Mouse (Mus musculus) C2C12 (cell line): ENCODE results near the gene Fam173a. TPM values are rescaled to one million over a fixed set of nuclear protein-coding genes. Genes with fewer than 3 reads are reported as not detected.

Experiments
- H3K27me3 ChIP-seq: one replicate; pipeline ENCODE4 v1.6.1; 2011; ENCODE audit not compliant: control insufficient read depth, insufficient read depth, insufficient read length
- H3K36me3 ChIP-seq: one replicate; pipeline ENCODE4 v1.6.1; 2011; ENCODE audit not compliant: control insufficient read depth, insufficient read depth
- H3K4me3 ChIP-seq: one replicate; pipeline ENCODE4 v1.5.1; 2011; ENCODE audit warnings: mild to moderate bottlenecking, control low read depth; ENCODE audit not compliant: poor library complexity, insufficient read depth, severe bottlenecking
- H3K79me2 ChIP-seq: one replicate; pipeline ENCODE4 v1.6.1; 2011; ENCODE audit not compliant: control insufficient read depth, insufficient read depth
- H3K79me3 ChIP-seq: one replicate; pipeline ENCODE4 v1.6.1; 2011; ENCODE audit warnings: low read depth, control low read depth
- H3ac ChIP-seq: one replicate; pipeline ENCODE3; 2011; ENCODE audit warnings: low read depth; ENCODE audit not compliant: control insufficient read depth, insufficient read length
- CEBPB ChIP-seq: IDR thresholded peaks from one replicate; pipeline ENCODE4 v1.6.1; 2011; ENCODE audit warnings: low read depth, mild to moderate bottlenecking, control low read depth, moderate library complexity
- CTCF ChIP-seq: IDR thresholded peaks from one replicate; pipeline ENCODE4 v1.5.1; 2011; ENCODE audit not compliant: control insufficient read depth, insufficient read depth, insufficient read length
- FOSL1 ChIP-seq: IDR thresholded peaks from one replicate; pipeline ENCODE4 v1.8.0; 2011; ENCODE audit warnings: mild to moderate bottlenecking, low read length; ENCODE audit not compliant: poor library complexity, insufficient read depth, severe bottlenecking
- MAX ChIP-seq: IDR thresholded peaks from one replicate; pipeline ENCODE4 v1.6.1; 2011; ENCODE audit warnings: mild to moderate bottlenecking, control low read depth
- MYOD1 ChIP-seq: IDR thresholded peaks from one replicate; pipeline ENCODE4 v1.6.1; 2011; ENCODE audit warnings: low read depth; ENCODE audit not compliant: control insufficient read depth, insufficient read length
- MYOG ChIP-seq: IDR thresholded peaks from one replicate; pipeline ENCODE4 v1.6.1; 2011; ENCODE audit not compliant: control insufficient read depth, insufficient read length; ENCODE audit errors: extremely low read depth
- USF1 ChIP-seq: IDR thresholded peaks from one replicate; pipeline ENCODE4 v1.6.1; 2011; ENCODE audit warnings: low read depth, mild to moderate bottlenecking, control low read depth, moderate library complexity
- polyA plus RNA-seq: library from polyadenylated mRNA; unstranded; fragments of >200 nt; fragmentation: generic; extraction: Trizol; gene quantifications from one replicate; pipeline ENCODE4 v1.2.1, GENCODE M21; 2012; ENCODE audit warnings: missing spikeins

The Fam173a gene
- polyA plus RNA-seq, 1 experiment, result 46.0 TPM

- TF ChIP-seq MAX (no peak), CEBPB (no peak), FOSL1 (no peak), MYOD1 (no peak), USF1 (no peak), CTCF (no peak), MYOG (no peak)
These were observed 41.4 kb upstream of the Fam173a start for GRCm38 (mm10) chr17:25833961-25834594.

GRCm38 (mm10) chr17:25833291-25833663, 40.6 kb upstream of the Fam173a start, which contains the start of gene Stub1:
Gene Stub1, minus strand, starts transcription at chr17:25833404.
- peak within 1 kb of the TSS; percentile 79 for H3K4me3 ChIP-seq
- peaks cover 51% of the 10 kb centered on the region for H3K79me2 ChIP-seq
- H3ac ChIP-seq, result peak within 1 kb of the TSS; percentile 75
- H3K36me3 ChIP-seq, result peaks cover 33% of the 10 kb centered on the region
- H3K27me3 ChIP-seq, result no peaks in the 10 kb centered on the region
- peaks cover 27% of the 10 kb centered on the region for H3K79me3 ChIP-seq
- TF ChIP-seq USF1, result peak; percentile 88
- no peak for TF ChIP-seq MYOD1

More at GRCm38 (mm10) chr17:25833961-25834594, 41.4 kb upstream of the Fam173a start:
- H3ac ChIP-seq, result peak overlapping the region; percentile 55
- H3K4me3 ChIP-seq, result peak overlapping the region; percentile 79
- peaks cover 51% of the 10 kb centered on the region for H3K79me2 ChIP-seq
- H3K79me3 ChIP-seq, result peaks cover 27% of the 10 kb centered on the region
- peaks cover 38% of the 10 kb centered on the region for H3K36me3 ChIP-seq
- no peaks in the 10 kb centered on the region for H3K27me3 ChIP-seq

- H3K36me3 ChIP-seq, result peaks cover 27% of the 10 kb centered on the region
- H3ac ChIP-seq, result peak overlapping the region; percentile 75
- no peaks in the 10 kb centered on the region for H3K27me3 ChIP-seq
- H3K79me3 ChIP-seq, result peaks cover 27% of the 10 kb centered on the region
- peak overlapping the region; percentile 79 for H3K4me3 ChIP-seq
- peaks cover 51% of the 10 kb centered on the region for H3K79me2 ChIP-seq
- TF ChIP-seq MAX (peak; percentile 44), MYOG (no peak), MYOD1 (no peak), CTCF (no peak), USF1 (peak; percentile 94), CEBPB (no peak), FOSL1 (no peak)
These were observed 40.0 kb upstream of the Fam173a start for GRCm38 (mm10) chr17:25832436-25833290.

GRCm38 (mm10) chr17:25831451-25832281, 39.0 kb upstream of the Fam173a start:
- TF ChIP-seq USF1 (no peak), CEBPB (no peak), MYOG (no peak), MAX (no peak), MYOD1 (no peak), CTCF (no peak), FOSL1 (no peak)
- Histone ChIP-seq H3K36me3 (peaks cover 27% of the 10 kb centered on the region), H3K4me3 (peak overlapping the region; percentile 79), H3K79me3 (peaks cover 27% of the 10 kb centered on the region), H3K79me2 (peaks cover 51% of the 10 kb centered on the region), H3K27me3 (no peaks in the 10 kb centered on the region), H3ac (peak overlapping the region; percentile 75)

GRCm38 (mm10) chr17:25830806-25831431, 38.2 kb upstream of the Fam173a start:
- peaks cover 27% of the 10 kb centered on the region for H3K79me3 ChIP-seq
- TF ChIP-seq MAX, result no peak
- TF ChIP-seq USF1, result no peak
- no peak for TF ChIP-seq CEBPB
- TF ChIP-seq CTCF, result no peak
- no peak for TF ChIP-seq MYOG
- TF ChIP-seq FOSL1, result no peak
- TF ChIP-seq MYOD1, result no peak
- H3K79me2 ChIP-seq, result peaks cover 51% of the 10 kb centered on the region
- H3K27me3 ChIP-seq, result no peaks in the 10 kb centered on the region
- H3K36me3 ChIP-seq, result peaks cover 27% of the 10 kb centered on the region
- no peak overlapping the region for H3K4me3 ChIP-seq
- H3ac ChIP-seq, result no peak overlapping the region
